Mouse (Mus musculus) C2C12 (cell line): ENCODE results near the gene Car12. TPM values are rescaled to one million over a fixed set of nuclear protein-coding genes. Genes with fewer than 3 reads are reported as not detected.
"Not testable (repeated sequence)": the region's sequence is repeated elsewhere in the genome, so short reads cannot be mapped to it uniquely, and the experiment has no call there.

Source experiments
- H3K27me3 ChIP-seq: one replicate; pipeline ENCODE4 v1.6.1; 2011; ENCODE audit not compliant: control insufficient read depth, insufficient read depth, insufficient read length
- H3K36me3 ChIP-seq: one replicate; pipeline ENCODE4 v1.6.1; 2011; ENCODE audit not compliant: control insufficient read depth, insufficient read depth
- H3K4me3 ChIP-seq: one replicate; pipeline ENCODE4 v1.5.1; 2011; ENCODE audit warnings: mild to moderate bottlenecking, control low read depth; ENCODE audit not compliant: poor library complexity, insufficient read depth, severe bottlenecking
- H3K79me2 ChIP-seq: one replicate; pipeline ENCODE4 v1.6.1; 2011; ENCODE audit not compliant: control insufficient read depth, insufficient read depth
- H3K79me3 ChIP-seq: one replicate; pipeline ENCODE4 v1.6.1; 2011; ENCODE audit warnings: low read depth, control low read depth
- H3ac ChIP-seq: one replicate; pipeline ENCODE3; 2011; ENCODE audit warnings: low read depth; ENCODE audit not compliant: control insufficient read depth, insufficient read length
- CEBPB ChIP-seq: IDR thresholded peaks from one replicate; pipeline ENCODE4 v1.6.1; 2011; ENCODE audit warnings: low read depth, mild to moderate bottlenecking, control low read depth, moderate library complexity
- CTCF ChIP-seq: IDR thresholded peaks from one replicate; pipeline ENCODE4 v1.5.1; 2011; ENCODE audit not compliant: control insufficient read depth, insufficient read depth, insufficient read length
- FOSL1 ChIP-seq: IDR thresholded peaks from one replicate; pipeline ENCODE4 v1.8.0; 2011; ENCODE audit warnings: mild to moderate bottlenecking, low read length; ENCODE audit not compliant: poor library complexity, insufficient read depth, severe bottlenecking
- MAX ChIP-seq: IDR thresholded peaks from one replicate; pipeline ENCODE4 v1.6.1; 2011; ENCODE audit warnings: mild to moderate bottlenecking, control low read depth
- MYOD1 ChIP-seq: IDR thresholded peaks from one replicate; pipeline ENCODE4 v1.6.1; 2011; ENCODE audit warnings: low read depth; ENCODE audit not compliant: control insufficient read depth, insufficient read length
- MYOG ChIP-seq: IDR thresholded peaks from one replicate; pipeline ENCODE4 v1.6.1; 2011; ENCODE audit not compliant: control insufficient read depth, insufficient read length; ENCODE audit errors: extremely low read depth
- USF1 ChIP-seq: IDR thresholded peaks from one replicate; pipeline ENCODE4 v1.6.1; 2011; ENCODE audit warnings: low read depth, mild to moderate bottlenecking, control low read depth, moderate library complexity
- polyA plus RNA-seq: library from polyadenylated mRNA; unstranded; fragments of >200 nt; fragmentation: generic; extraction: Trizol; gene quantifications from one replicate; pipeline ENCODE4 v1.2.1, GENCODE M21; 2012; ENCODE audit warnings: missing spikeins

Car12 gene
- polyA plus RNA-seq, 1 experiment, result 0.06 TPM

GRCm38 (mm10) chr9:66794629-66795463, 81.4 kb downstream of the Car12 start:
- Histone ChIP-seq H3K36me3 (no peaks in the 10 kb centered on the region), H3K79me2 (no peaks in the 10 kb centered on the region), H3ac (peak overlapping the region; percentile 68), H3K27me3 (no peaks in the 10 kb centered on the region), H3K79me3 (no peaks in the 10 kb centered on the region), H3K4me3 (peak overlapping the region; percentile 47)
- no peak for TF ChIP-seq MYOG
- no peak for TF ChIP-seq MYOD1
- TF ChIP-seq CTCF, result no peak
- no peak for TF ChIP-seq CEBPB
- no peak for TF ChIP-seq MAX
- no peak for TF ChIP-seq FOSL1

- Histone ChIP-seq H3K79me2 (no peaks in the 10 kb centered on the region), H3K79me3 (no peaks in the 10 kb centered on the region), H3ac (peak within 1 kb of the TSS; percentile 68), H3K27me3 (no peaks in the 10 kb centered on the region), H3K4me3 (peak within 1 kb of the TSS; percentile 47), H3K36me3 (no peaks in the 10 kb centered on the region)
- no peak for TF ChIP-seq CTCF
- TF ChIP-seq MYOD1, result no peak
- TF ChIP-seq MAX, result no peak
- TF ChIP-seq USF1, result no peak
- no peak for TF ChIP-seq CEBPB
- TF ChIP-seq FOSL1, result no peak
- TF ChIP-seq MYOG, result no peak
These were observed 82.2 kb downstream of the Car12 start, which contains the start of gene Aph1b for GRCm38 (mm10) chr9:66795464-66796324. Gene Aph1b, minus strand, starts transcription at chr9:66795490.

DNA sequence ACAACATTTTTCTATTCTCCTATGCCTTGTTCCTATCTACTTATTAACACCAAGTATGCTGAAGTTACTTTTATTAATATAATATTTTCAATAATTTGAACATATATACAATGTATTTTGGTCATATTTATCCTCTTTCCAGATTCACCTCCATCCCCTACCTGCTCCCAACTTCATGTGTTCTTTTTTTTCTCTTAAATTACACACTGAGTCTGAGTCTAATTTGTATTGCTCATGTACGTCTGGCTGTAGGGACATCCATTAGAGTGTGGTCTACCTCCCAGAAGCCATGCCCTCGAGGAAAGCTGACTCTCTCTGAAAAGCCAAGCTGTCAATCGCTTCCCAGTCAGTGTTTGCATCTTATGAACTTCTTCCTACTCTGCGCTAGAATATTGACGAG, 83.3 kb downstream of the Car12 start, which contains the start of gene Gm10647:
TSS of gene Gm10647 (plus strand) at position 301 of the 400 bp plus-strand sequence.
- Histone ChIP-seq H3K4me3 (no peak within 1 kb of the TSS), H3K36me3 (no peaks in the 10 kb centered on the region), H3K27me3 (no peaks in the 10 kb centered on the region), H3K79me3 (no peaks in the 10 kb centered on the region), H3ac (no peak within 1 kb of the TSS), H3K79me2 (no peaks in the 10 kb centered on the region)
- TF ChIP-seq FOSL1, result no peak

DNA sequence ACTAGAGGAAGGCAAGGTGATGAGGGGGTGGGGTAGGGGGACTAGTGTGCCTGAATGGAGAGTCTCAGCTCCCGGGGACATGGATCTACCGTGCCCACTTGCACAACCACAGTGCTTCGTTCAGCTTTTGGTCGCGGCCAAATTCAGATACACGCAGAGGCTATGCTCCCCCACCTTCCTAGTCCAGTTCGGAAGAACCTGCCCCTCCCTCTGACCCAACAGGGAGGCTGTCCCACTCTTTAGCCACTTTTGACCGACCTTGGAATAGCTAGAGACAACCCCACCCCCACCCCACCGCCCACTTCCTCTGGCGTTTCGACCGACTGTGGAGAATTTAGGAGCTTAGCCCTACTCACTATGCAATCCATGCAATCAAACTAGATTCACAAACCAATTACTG, 88.5 kb downstream of the Car12 start:
- Histone ChIP-seq H3K79me3 (no peaks in the 10 kb centered on the region), H3K4me3 (no peak overlapping the region), H3K27me3 (no peaks in the 10 kb centered on the region), H3K36me3 (no peaks in the 10 kb centered on the region), H3K79me2 (no peaks in the 10 kb centered on the region), H3ac (no peak overlapping the region)
- TF ChIP-seq MYOD1 (no peak), CEBPB (no peak), MYOG (no peak), FOSL1 (no peak)

- H3K36me3 ChIP-seq, H3K79me2 ChIP-seq, H3K27me3 ChIP-seq, H3K4me3 ChIP-seq, H3K79me3 ChIP-seq, H3ac ChIP-seq: not testable (repeated sequence)
These were observed 92.5 kb downstream of the Car12 start for GRCm38 (mm10) chr9:66805951-66806350.

GRCm38 (mm10) chr9:66813392-66813791, 99.9 kb downstream of the Car12 start:
- TF ChIP-seq MYOG (no peak), MYOD1 (peak; percentile 20)
- Histone ChIP-seq H3ac (no peak overlapping the region), H3K36me3 (no peaks in the 10 kb centered on the region), H3K4me3 (no peak overlapping the region), H3K27me3 (no peaks in the 10 kb centered on the region), H3K79me2 (no peaks in the 10 kb centered on the region), H3K79me3 (no peaks in the 10 kb centered on the region)

Other genes starting within 250 kb of the Car12 start
- gene Fbxl22, start 199.1 kb upstream of the Car12 start, polyA plus RNA-seq, result 0.30 TPM
- 12.1 TPM for gene Usp3, start 120.5 kb upstream of the Car12 start, polyA plus RNA-seq
- 3.2 TPM for gene Aph1b, start 81.8 kb downstream of the Car12 start, polyA plus RNA-seq
- not detected for gene Gm10647, start 83.4 kb downstream of the Car12 start, polyA plus RNA-seq
- 0.49 TPM for gene Aph1c, start 121.0 kb downstream of the Car12 start, polyA plus RNA-seq
- gene Rab8b, start 206.0 kb downstream of the Car12 start, polyA plus RNA-seq, result 4.1 TPM
- 1,028 TPM for gene Rps27l, start 232.4 kb downstream of the Car12 start, polyA plus RNA-seq